Mouse (Mus musculus) myocyte (in vitro differentiated cells): Measurements from ENCODE around the gene Gm3629. TPM values are rescaled to one million over a fixed set of nuclear protein-coding genes. Genes with fewer than 3 reads are reported as not detected.
"Not testable (repeated sequence)": the region's sequence is repeated elsewhere in the genome, so short reads cannot be mapped to it uniquely, and the experiment has no call there.

Experiments used
- H3K27me3 ChIP-seq: one replicate; pipeline ENCODE4 v1.6.1; 2011; ENCODE audit not compliant: control insufficient read depth, insufficient read depth, insufficient read length
- H3K36me3 ChIP-seq: one replicate; pipeline ENCODE4 v1.6.1; 2011; ENCODE audit not compliant: control insufficient read depth, insufficient read depth
- H3K4me2 ChIP-seq: one replicate; pipeline ENCODE4 v1.6.1; 2011; ENCODE audit warnings: low read depth, control low read depth
- H3K4me3 ChIP-seq: one replicate; pipeline ENCODE4 v1.5.1; 2011; ENCODE audit warnings: mild to moderate bottlenecking, control low read depth, moderate library complexity
- H3K79me2 ChIP-seq: one replicate; pipeline ENCODE4 v1.6.1; 2011; ENCODE audit not compliant: control insufficient read depth, insufficient read depth
- H3ac ChIP-seq: one replicate; pipeline ENCODE4 v1.6.1; 2011; ENCODE audit not compliant: control insufficient read depth, insufficient read length
- polyA plus RNA-seq: library from polyadenylated mRNA; unstranded; fragments of >200 nt; fragmentation: generic; extraction: Trizol; gene quantifications from one replicate; pipeline ENCODE4 v1.2.1, GENCODE M21; 2012; ENCODE audit warnings: missing spikeins

The Gm3629 gene
- not detected for polyA plus RNA-seq

- H3K4me3 ChIP-seq, H3ac ChIP-seq, H3K79me2 ChIP-seq, H3K27me3 ChIP-seq, H3K4me2 ChIP-seq, H3K36me3 ChIP-seq: not testable (repeated sequence)
Measured at GRCm38 (mm10) chr14:6590513-6590912, at the start of gene Gm3629. TSS of gene Gm3629 (minus strand) at chr14:6590613.

GRCm38 (mm10) chr14:6622318-6622717, 31.9 kb upstream of the Gm3629 start, which contains the start of gene Gm3460:
TSS of gene Gm3460 (minus strand) at chr14:6622418.
- H3K27me3 ChIP-seq, H3K36me3 ChIP-seq, H3ac ChIP-seq, H3K4me2 ChIP-seq, H3K4me3 ChIP-seq, H3K79me2 ChIP-seq: not testable (repeated sequence)

GRCm38 (mm10) chr14:6606436-6606835, 16.0 kb upstream of the Gm3629 start:
- not testable (repeated sequence) for H3K4me2 ChIP-seq, H3K27me3 ChIP-seq, H3K4me3 ChIP-seq, H3ac ChIP-seq, H3K36me3 ChIP-seq, H3K79me2 ChIP-seq

- H3K4me2 ChIP-seq, H3K4me3 ChIP-seq, H3ac ChIP-seq, H3K36me3 ChIP-seq, H3K27me3 ChIP-seq, H3K79me2 ChIP-seq: not testable (repeated sequence)
Measured at GRCm38 (mm10) chr14:6605004-6605403, 14.6 kb upstream of the Gm3629 start.

- not testable (repeated sequence) for H3K27me3 ChIP-seq, H3ac ChIP-seq, H3K4me3 ChIP-seq
Measured at GRCm38 (mm10) chr14:6604551-6604950, 14.1 kb upstream of the Gm3629 start.

GRCm38 (mm10) chr14:6537190-6537589, 53.2 kb downstream of the Gm3629 start, which contains the start of gene Gm8356:
TSS of gene Gm8356 (minus strand) at chr14:6537290.
- not testable (repeated sequence) for H3K36me3 ChIP-seq, H3K4me3 ChIP-seq, H3K79me2 ChIP-seq, H3K27me3 ChIP-seq, H3ac ChIP-seq, H3K4me2 ChIP-seq

More at GRCm38 (mm10) chr14:6604551-6604950, 14.1 kb upstream of the Gm3629 start:
- not testable (repeated sequence) for H3K36me3 ChIP-seq, H3K79me2 ChIP-seq, H3K4me2 ChIP-seq

Other genes with a start within 250 kb of the Gm3629 start
- gene Gm3618, start 246.9 kb downstream of the Gm3629 start, polyA plus RNA-seq = not detected
- not detected for gene Gm16440, start 200.3 kb downstream of the Gm3629 start, polyA plus RNA-seq
- not detected for gene Gm3591, start 178.1 kb downstream of the Gm3629 start, polyA plus RNA-seq
- gene Gm3594, start 146.0 kb downstream of the Gm3629 start, polyA plus RNA-seq = not detected
- not detected for gene Gm8356, start 53.3 kb downstream of the Gm3629 start, polyA plus RNA-seq
- not detected for gene Gm3460, start 31.8 kb upstream of the Gm3629 start, polyA plus RNA-seq
- gene Gm10251, start 93.6 kb upstream of the Gm3629 start, polyA plus RNA-seq = not detected
- gene Gm8050, start 129.6 kb upstream of the Gm3629 start, polyA plus RNA-seq = not detected
- gene Gm3636, start 151.7 kb upstream of the Gm3629 start, polyA plus RNA-seq = 0.55 TPM
- not detected for gene Gm8362, start 183.8 kb upstream of the Gm3629 start, polyA plus RNA-seq
- gene Gm3642, start 249.7 kb upstream of the Gm3629 start, polyA plus RNA-seq = not detected